Mouse (Mus musculus) common myeloid progenitor, adult 5-6 weeks (primary cell): ENCODE results near the gene Fermt3. TPM values are rescaled to one million over a fixed set of nuclear protein-coding genes. Genes with fewer than 3 reads are reported as not detected.
A peak's percentile ranks its signal among the peaks of the same experiment; 100 is the strongest.

ENCODE experiments used
- ATAC-seq: replicated peaks from 2 replicates; pipeline ENCODE4 v1.8.0; 2016; ENCODE audit warnings: low read depth, mild to moderate bottlenecking, moderate TSS enrichment, inconsistent platforms; ENCODE audit not compliant: poor library complexity, severe bottlenecking
- total RNA-seq: library from RNA; stranded (forward); fragments of 200-1000, 187-1606 nt; gene quantifications from 2 replicates; pipeline ENCODE4 v1.2.3, GENCODE M21; 2017

The Fermt3 gene
- total RNA-seq, 1 experiment from 2014 or later, result 234 TPM

DNA sequence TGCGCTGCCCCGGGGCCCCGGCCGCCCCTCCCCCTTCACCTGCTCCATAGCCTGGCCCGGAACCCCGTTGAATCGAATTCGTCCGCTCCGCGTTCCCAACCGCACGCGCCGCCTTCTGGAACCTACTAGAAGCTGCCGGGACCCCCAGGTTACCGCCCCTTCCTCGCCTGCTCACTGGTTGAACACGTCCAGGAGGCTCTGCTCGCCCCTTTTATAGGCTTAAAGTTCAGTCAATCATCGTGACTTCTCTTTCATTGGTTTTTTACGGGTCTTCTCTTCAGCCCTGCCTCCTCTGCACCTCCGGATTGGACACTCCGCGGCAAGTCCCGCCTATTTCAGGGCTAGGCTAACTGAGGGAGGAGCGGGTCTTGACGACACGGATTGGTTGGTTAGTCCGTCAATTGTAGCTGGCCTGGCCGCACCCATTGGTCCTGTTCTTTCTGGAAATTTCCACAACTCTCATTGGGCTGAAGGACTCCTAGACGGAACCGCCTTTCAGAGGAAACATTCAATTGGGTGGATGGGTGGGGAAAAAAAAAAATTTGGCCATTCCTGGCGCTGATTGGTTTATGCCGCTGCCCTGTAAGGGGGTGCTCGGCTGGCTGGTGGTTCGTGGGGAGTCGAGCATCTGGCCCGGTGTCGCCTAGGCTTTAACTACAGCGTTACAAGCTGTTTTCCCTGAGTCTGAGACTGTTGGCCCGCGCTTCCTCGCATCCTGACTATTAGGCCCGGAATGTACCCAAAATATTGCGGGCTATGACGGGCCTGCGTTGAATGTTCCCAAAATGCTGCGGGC is 20.8 kb upstream of the Fermt3 start, which contains the start of gene Stip1:
Gene Stip1 (minus strand): TSS at position 127 of the 796 bp plus-strand sequence.
- ATAC-seq, result peak; percentile 96

DNA sequence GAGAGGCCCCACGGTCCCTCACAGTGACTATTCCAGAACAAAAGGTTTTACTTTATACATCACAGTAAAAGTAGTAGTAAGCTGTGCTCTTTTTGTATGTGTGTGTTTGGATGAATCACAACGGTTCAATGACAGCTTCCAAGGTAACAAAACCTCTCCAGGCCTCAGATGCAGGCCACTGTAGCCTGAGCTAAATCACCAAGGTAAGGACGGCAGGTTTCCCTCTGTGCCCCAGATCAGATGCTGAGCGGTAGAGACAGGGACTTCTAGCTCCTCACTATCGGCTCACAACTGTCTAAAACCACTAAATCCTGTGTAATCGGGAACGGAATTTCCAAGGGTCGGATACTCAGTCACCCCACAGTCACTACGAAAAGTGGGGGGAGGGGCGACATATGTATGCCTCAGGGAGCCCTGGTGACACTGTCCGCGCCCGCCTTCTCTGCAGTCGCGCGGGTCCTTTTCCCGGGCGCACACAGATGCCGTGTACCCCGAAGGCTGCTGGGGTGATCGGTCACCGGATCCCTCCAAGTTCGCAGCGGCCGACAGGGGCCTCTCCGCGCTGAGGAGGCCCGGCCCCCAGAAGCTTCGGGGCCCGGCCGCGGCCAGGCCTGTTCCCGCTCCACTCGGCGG is 19.9 kb upstream of the Fermt3 start:
- ATAC-seq, result no peak

DNA sequence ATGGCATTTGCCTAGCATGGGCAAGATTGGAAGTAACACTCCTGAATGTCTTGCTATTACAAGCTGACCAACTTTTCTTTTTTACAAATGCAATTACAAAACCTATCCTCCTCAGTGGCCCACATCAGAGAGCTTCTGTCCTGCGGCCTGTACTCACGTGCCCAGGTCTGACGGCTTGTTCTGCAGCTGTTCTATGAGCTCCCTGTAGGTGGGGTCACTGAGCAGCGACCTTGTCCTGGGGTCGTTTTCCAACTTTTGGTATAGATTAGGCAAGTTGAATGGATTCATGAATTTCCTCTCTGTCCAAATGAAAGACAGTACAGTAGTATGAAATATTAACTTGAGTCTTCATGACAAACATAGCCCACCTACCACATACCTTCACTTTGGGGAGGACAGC is 14.7 kb upstream of the Fermt3 start:
- ATAC-seq, result no peak

DNA sequence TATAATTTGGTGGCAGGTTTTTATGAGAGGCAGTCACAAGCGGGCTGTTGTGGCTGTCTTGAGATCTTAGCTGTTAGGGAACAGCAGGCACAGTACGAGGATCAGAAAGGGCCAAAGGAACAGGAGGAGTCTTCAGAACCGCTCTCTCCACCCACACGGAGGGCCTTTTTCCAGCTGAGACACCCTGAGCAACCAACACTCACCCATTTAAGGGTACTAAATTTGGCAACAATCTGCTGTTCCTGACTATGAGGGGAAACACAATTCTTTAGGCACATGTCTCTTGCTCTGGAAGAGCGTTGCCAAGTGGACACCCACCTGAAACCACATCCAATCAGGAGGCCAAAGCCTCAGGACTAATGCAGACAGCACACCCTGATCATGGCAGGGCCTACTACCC is 10.3 kb upstream of the Fermt3 start:
- no peak for ATAC-seq

DNA sequence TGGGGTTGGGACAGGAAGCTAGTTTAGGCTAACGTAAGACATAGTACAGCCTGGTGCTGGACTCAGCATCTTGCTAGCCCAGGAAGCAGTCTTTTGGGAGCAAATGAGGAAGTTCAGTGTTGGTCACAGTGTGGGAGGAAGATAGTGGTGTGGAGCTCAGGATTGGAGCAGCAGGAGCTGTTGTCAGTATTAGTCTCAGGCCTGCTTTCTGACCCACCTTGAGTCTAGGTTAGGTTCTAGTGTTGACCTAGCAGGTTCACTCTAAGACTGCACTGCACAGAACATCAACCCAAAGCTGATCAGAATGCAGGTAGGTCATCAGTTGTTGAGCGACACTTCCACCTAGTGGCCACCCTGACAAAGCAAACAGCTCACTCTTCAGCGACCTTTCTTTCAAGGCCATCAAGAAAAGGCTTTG is 964 bp upstream of the Fermt3 start:
- ATAC-seq, result peak; percentile 50

DNA sequence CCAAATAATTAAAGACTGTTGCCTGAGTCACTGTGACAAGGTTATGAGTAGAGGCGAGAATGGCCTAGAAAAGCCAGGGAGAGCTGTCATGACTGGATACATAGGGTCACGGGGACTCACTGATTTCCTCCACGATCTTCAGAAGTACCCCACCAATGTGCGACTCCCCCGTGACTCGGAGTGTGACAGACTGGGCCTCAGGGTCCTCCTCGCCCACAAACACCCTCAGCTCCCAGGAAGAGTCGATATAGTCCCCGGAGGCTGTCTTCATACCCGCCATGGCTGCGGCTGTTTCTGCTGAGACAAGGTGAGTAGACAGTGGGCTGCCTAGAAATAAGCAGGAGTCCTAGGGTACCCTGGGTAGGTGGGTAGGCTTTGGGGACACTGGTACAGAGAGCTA is 723 bp downstream of the Fermt3 start:
- ATAC-seq, result no peak

DNA sequence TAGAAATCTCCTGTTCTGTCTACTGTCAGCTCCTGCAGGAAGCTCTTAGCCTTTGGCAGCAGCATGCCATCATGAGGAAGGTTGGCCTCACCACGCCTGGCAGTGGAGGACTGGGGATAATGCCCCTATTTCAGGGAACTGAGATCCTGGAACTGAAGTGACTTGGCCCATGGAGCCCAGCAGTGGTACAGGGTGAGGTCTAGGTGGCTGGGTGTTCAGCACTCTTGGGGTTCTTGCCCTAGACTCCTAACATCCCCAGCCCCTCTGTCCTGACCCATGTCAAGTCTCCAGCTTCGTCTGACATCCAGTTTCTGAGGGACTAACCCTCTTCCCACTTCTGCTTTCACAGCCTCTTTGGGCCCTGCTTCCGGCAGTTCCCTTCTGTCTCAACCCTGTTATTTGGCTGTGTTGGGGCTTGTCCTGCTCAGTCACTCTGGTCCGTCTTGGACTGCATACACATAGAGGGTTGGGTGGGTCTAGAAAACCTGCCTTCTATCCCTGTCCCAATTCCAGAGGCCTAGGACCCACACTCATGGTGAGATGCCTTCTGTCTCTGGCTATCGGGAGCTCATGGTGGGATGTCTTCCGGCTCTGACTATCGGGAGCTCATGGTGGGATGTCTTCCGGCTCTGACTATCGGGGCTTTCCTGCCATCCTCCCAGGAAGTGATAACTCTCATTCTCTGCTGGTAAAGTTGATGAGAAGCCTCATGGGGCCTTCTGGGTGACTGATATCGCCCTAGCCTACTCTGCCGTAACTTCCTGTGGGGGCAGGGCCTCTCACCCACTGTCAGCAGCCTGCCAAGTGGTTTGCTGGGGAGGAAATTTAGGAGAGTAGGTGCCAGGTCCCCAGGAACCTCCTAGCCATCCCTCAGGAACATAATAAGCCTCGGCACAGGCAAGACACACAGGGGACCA is 1.5 kb downstream of the Fermt3 start:
- peak; percentile 68 for ATAC-seq

DNA sequence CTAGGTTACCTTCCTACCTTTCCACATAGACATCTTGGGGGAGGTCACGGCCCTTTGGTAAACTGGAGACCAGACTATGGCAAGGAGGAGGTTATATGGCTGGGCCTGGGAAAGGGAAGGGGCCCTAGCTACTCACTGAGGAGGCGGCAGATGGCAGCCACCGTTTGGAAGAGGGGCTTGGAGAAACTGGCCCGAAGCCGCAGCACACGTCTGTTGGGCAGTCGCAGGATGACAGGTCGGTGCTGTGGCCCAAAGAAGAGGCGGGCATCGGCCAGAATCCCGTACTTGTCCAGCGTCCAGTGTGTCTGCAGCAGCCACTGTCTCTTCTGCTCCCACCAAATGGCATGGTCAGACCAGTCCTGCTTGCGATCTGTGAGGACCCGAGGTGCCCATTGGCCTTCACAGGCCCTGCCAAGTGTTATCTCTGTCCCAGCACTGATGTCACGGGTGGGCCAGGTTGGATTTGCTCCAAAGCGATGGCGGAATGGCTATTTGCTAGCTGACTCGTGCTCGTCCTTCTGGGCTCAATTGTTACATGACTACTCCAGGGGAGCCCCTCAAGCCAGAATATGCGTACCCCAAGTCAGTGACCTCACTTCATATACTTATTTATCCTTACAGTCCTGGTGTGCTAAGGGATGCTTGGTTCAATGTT is 4.7 kb downstream of the Fermt3 start:
- no peak for ATAC-seq

DNA sequence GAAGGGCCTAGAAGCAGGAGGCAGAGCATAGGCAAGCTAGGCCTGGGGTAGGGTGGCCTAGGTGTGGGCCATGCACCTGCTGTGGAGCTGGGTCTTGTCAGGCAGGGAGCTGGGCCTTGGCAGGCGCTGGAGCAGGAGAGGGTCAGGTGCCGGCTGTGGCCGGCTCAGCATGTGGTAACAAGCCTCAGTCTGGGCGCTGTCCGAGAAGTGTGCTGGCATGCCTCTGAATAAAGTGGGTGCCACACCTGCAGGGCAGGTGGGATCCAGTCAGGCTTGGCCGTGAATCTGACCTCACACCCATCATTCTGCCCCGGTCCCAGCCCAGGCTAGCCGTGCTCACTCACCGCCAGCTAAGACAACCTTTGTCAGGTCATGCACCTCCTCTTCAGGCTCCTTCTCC is 5.3 kb downstream of the Fermt3 start:
- ATAC-seq, result no peak

DNA sequence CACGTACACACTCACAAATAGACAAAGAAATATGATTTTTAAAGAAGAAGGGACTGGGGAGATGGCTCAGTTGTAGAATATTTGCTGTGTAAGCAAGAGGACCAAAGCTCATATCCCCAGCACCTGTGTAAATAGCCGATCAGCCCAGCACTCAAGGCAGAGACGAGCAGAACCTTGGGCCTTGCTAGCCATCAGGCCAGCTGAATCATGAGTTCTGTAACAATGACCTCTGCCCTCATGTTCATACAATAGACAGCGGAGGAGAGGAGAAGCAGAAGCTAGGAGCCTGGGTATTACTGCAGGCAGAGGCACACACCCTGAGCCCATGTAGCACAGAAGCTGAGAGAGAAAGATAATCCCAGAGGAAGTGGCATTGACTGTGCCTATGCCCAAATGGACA is 6.8 kb downstream of the Fermt3 start:
- no peak for ATAC-seq

DNA sequence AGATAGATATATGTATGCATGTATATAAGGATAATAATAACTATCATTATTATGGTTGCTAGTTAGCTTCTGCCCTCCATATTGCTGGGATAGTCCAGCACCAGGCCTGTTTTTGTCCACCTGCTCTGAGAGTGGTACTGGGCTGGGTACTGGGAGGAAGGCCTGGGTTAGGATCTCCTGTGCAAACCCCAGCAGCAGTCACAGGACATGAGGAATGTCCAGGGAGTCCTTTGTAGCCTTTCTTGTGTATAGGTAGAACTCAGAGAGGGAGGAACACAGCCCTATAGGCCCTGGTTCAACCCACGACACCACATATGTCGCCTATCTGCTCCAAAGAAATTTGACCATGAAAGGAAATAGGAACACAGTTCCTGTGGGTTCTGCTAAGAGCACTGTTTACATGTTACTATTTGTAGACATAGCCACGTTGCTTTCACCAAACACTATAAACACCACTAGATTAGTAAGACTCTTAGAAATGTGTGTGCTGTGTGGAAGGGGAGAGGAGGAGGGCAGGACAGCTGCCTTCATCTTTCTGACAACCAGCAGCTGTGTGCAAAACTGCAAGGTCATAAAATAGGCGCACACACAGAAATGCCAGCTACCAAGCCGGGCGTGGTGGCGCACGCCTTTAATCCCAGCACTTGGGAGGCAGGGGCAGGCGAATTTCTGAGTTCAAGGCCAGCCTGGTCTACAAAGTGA is 12.2 kb downstream of the Fermt3 start:
- ATAC-seq, result no peak

DNA sequence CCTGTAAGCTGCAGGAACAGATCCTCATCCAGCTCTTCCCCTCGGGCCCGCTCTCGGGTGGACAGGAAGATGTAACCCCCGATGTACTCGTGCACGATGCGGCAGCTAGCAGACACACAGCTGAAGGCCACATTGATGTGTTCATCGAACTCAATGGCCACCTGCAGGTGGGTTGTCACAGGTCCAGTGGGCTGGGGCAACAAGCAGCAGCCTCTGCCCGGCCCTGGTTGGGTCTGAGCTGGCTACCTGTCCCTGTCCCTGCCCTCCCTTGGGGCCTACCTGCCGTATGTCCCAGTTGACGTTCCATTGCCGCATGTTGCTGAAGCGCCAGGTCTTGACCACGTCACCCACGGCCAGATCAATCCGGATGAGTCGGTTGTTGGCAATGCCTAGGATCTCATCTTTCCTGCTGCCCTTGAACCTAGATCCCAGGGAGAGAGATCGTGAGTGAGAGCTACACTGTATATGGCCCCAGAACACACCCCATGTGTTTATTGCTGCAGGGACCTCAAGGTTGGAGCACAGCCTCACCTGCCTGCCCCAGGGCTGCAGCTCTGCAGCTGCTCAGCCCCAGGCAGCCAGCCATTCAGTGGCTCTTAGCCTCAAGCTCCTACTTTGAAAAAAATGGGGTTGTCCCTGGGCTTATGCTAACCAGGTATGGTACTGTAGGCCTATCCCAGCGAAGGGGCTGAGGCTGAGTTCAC is 19.8 kb downstream of the Fermt3 start:
- ATAC-seq, result no peak

DNA sequence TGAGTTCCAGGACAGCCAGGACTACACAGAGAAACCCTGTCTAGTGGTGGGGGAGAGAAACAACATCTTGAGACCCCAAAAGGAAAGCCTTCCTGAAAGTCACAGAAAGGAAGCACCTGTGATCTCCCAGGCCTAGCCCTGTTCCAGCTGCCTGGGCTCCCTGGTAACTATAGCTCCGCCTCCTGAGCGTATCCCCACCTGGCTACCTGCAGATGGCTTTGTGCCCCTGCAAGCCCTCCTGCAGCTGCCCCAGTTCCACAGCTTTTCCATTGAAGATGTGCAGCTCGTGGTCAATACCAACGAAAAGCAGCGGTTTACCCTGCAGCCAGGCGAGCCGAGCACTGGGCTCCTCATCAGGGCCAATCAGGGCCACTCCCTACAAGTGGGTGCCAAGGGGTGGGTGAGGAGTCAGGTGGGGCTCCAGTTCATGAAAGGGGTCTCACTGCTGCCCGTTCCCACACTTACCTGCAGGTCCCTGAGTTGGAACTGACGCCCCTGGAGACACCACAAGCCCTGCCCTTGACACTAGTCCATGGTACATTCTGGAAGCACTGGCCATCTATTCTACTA is 21.5 kb downstream of the Fermt3 start:
- ATAC-seq, result no peak

DNA sequence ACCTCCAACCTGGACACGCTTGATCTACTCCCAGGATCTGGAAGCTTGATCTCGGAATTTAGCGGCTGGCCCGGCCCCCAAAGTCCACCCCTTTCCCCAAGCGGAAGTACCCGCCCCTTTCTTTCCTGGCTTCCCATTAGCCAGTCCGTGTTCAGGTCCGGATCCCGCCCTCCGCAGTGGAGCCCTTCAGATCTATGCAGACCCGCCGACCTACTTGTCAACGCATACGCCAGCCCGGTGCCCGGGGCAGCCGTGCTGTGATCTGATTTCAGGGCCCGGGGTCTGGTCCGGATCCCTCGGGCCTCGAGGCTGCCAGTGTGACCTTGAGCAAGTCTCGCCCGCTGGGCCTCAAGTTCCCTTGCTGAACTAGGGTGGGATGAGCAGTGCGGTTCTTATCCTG is 23.3 kb downstream of the Fermt3 start, which contains the start of the genes Nudt22 and Trpt1:
Gene Nudt22 (minus strand): TSS at position 112 of the 400 bp plus-strand sequence.
Gene Trpt1 (plus strand): TSS at position 126 of the 400 bp plus-strand sequence.
- peak; percentile 59 for ATAC-seq

DNA sequence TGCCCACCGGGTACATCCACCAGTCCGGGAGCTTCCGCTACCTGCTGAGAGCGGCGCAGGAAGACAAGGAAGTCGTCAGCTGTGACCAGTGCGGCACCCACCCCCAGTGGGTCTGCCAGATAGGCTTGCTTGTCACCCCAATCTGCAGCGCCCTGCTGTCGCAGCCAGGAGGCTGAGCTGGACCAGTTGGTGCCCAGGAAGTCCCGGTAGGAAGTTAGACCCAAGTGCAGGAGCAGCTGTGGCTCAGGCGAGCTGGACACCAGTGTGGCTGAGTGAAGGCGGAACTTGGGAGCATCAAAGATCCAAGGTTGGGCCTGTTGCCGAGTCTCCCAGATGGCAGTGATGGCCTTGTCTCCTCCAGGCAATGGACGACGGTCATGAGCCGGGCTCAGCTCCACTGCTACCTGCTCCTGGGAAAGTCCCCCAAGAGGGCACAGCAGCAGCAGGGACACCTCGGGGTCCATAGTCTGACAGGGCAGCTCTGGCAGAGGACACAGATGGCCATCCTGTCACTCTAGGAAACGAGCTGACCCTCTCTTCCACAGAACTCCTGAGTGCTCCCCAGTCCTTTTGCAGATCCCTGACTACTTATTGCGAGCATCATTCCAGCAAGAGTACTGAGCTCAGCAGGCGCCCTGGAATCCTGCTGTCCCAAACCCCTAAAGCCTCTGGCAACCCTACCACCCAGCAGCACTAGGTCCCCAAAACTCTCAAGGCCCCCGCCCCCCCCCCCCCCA is 23.8 kb downstream of the Fermt3 start:
- no peak for ATAC-seq

DNA sequence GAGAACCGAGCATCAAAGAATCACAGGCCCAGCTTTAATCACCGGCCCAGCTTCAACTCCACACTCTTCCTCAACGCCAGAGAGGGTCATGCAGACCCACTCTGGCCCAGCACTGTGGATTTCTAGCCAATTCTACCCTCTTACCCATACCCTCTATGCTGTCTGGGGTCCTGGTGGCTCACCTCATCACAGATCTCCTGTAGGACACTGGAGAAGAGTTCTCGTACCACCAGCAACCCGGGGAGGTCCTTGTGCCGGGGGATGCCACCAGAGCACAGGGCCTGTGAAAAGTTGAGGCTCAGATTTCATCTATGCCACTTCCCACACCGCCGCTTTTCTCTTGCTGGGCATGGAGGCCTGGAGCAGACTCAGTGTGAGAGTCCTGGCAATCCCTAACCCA is 24.8 kb downstream of the Fermt3 start:
- no peak for ATAC-seq

DNA sequence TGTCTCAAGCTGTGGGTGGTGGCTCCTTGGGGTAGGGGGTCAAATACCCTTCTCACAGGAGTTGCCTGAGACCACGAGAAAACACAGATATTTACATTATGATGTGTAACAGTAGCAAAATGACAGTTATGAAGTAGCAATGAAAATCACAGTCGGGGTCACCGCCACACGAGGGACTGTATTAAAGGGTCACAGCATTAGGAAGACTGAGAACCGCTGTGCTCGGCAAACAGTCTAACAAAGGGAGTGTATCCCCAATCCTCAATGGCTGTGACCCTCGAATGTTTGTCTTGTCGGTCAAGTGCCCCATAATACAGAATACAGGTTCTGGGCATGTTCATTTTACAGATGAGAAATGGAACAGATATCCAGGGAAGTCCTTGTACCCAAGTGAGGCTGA is 25.3 kb downstream of the Fermt3 start:
- no peak for ATAC-seq
